Comparison of ENCODE assay signal across 13 mouse cellular contexts in the genomic region with DNA sequence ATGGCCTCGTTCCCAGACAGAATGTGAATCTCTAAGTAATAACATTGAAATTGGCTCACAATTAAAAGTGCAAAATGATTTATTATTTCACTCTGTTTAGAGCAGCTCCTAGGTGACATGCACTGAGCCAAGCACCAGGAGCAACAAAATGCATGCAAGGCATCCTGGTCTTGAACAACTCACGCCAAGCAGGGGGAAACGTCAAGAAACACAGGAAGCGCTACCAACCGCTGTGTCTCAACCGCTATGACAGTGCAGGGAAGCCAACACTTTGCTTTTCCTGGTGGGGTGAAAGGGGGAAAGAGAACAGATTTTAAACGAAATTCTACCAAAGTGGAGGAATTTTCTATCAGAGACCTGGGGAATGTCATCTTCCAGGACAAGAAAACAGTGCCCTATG.
"Had no signal": no experiment of that assay in that cellular context is flagged by ENCODE, and none has a peak within 500 bp of the region (broad histone marks: within the 10 kb centered on the region; RNA-seq: fewer than 3 reads in every experiment).

No protein-coding gene starts in this region.

- ATAC-seq: midbrain, embryonic 13.5 days had no signal

- DNase-seq: lung, adult 18-20 months; lung, embryonic 14.5 days; lung, postnatal 10 days; lung, postnatal 4 days; retina, postnatal 1 day; right cerebral cortex, adult 18-20 months; right cerebral cortex, postnatal 25 days; right cerebral cortex, postnatal 4 days; spleen, adult 18-20 months; thymus, adult 18-20 months; thymus, postnatal 25 days; thymus, postnatal 4 days had no signal
